Mouse (Mus musculus) E14TG2a.4 (cell line): ENCODE measurements around the gene Ppp1r1b.

Source experiments
- CTCF ChIP-seq: conservative IDR thresholded peaks from 2 replicates; pipeline ENCODE4 v1.5.1; 2014; ENCODE audit warnings: low read length
- NANOG ChIP-seq: IDR thresholded peaks from 2 replicates; pipeline ENCODE4 v1.6.1; 2014; ENCODE audit warnings: borderline replicate concordance, low read length, mixed read lengths

- TF ChIP-seq CTCF (no peak), NANOG (no peak)
Observed at GRCm38 (mm10) chr11:98380106-98380505, 31.9 kb downstream of the Ppp1r1b start.
